Mouse (Mus musculus) heart, postnatal 0 days (tissue): Measurements from ENCODE around the gene 9930022D16Rik. TPM values are rescaled to one million over a fixed set of nuclear protein-coding genes. Genes with fewer than 3 reads are reported as not detected.

ENCODE experiments used
- ATAC-seq: fragments of 200-750 bp; cut with Nextera tagmentation; 2 replicates; pipeline ENCODE4 v1.8.0; 2017; ENCODE audit warnings: low read depth, moderate number of reproducible peaks, moderate library complexity; ENCODE audit not compliant: insufficient read depth
- DNase-seq: peaks from one replicate; pipeline ENCODE4 v3.0.0-alpha.2; 2016; ENCODE audit warnings: low spot score
- H3K27ac ChIP-seq: fragments of 300-500 bp; sonication (generic); 2 replicates; pipeline ENCODE4 v1.5.1; 2014; ENCODE audit warnings: low read depth, mild to moderate bottlenecking
- H3K27me3 ChIP-seq: fragments of 300-500 bp; sonication (generic); 2 replicates; pipeline ENCODE4 v1.6.1; 2014; ENCODE audit warnings: low read length, mixed read lengths; ENCODE audit not compliant: control insufficient read depth, insufficient read depth
- H3K36me3 ChIP-seq: fragments of 300-500 bp; sonication (generic); replicated peaks from 2 replicates; pipeline ENCODE4 v1.6.1; 2014; ENCODE audit warnings: low read length, mixed read lengths; ENCODE audit not compliant: control insufficient read depth, insufficient read depth
- H3K4me1 ChIP-seq: fragments of 300-500 bp; sonication (generic); 2 replicates; pipeline ENCODE4 v1.6.1; 2014; ENCODE audit warnings: antibody characterized with exemption; ENCODE audit not compliant: control insufficient read depth, insufficient read depth
- H3K4me2 ChIP-seq: fragments of 300-500 bp; sonication (generic); 2 replicates; pipeline ENCODE4 v1.6.1; 2014; ENCODE audit warnings: low read depth, mild to moderate bottlenecking, low read length, moderate library complexity
- H3K4me3 ChIP-seq: fragments of 300-500 bp; sonication (generic); 2 replicates; pipeline ENCODE4 v1.5.1; 2014; ENCODE audit warnings: low read depth, low read length
- H3K9ac ChIP-seq: fragments of 300-500 bp; sonication (generic); replicated peaks from 2 replicates; pipeline ENCODE4 v1.6.1; 2014; ENCODE audit warnings: low read depth, low read length, mixed read lengths
- H3K9me3 ChIP-seq: fragments of 300-500 bp; sonication (generic); replicated peaks from 2 replicates; pipeline ENCODE4 v1.6.1; 2016; ENCODE audit warnings: low read length; ENCODE audit not compliant: control insufficient read depth
- CTCF ChIP-seq: IDR thresholded peaks from 2 replicates; pipeline ENCODE4 v1.5.1; 2016; ENCODE audit warnings: antibody characterized with exemption, control low read depth, low read depth
- EP300 ChIP-seq: IDR thresholded peaks from 2 replicates; pipeline ENCODE4 v1.6.1; 2016; ENCODE audit warnings: antibody characterized with exemption, low read depth
- WGBS: fragments of 180-500 bp; shearing (Covaris S2); extraction: QIAGEN DNeasy Blood & Tissue Kit; methylation state at CpG from one replicate; pipeline ENCODE4 v1.1.7; 2014; 5-methylcytosine and 5-hydroxymethylcytosine counted together
- microRNA-seq: library from miRNA; unstranded; fragments of <30 nt; microRNA quantifications from one replicate; pipeline ENCODE4, GENCODE M21; 2016
- polyA plus RNA-seq: library from polyadenylated mRNA; unstranded; fragments of >200 nt; fragmentation: Nextera tagmentation; extraction: Ambion mirVana; gene quantifications from 2 replicates; pipeline ENCODE4 v1.2.1, GENCODE M21; 2015
- total RNA-seq: library from RNA; depleted of rRNA; stranded (reverse); fragments of >200 nt; gene quantifications from 2 replicates; pipeline ENCODE4 v1.2.3, GENCODE M21; 2014; ENCODE audit warnings: low replicate concordance; rRNA removed

The 9930022D16Rik gene
- total and polyA plus RNA-seq, 2 experiments from 2014 or later: not detected

- Histone ChIP-seq H3K4me1 (no peaks in the 10 kb centered on the region), H3K36me3 (peaks cover 49% of the 10 kb centered on the region), H3K4me2 (no peak overlapping the region), H3K9ac (no peak overlapping the region), H3K27me3 (no peaks in the 10 kb centered on the region), H3K9me3 (no peaks in the 10 kb centered on the region), H3K27ac (no peak overlapping the region), H3K4me3 (no peak overlapping the region)
- WGBS: 93% methylated on average over 5 of the region's 5 CpGs
- TF ChIP-seq EP300 (no peak), CTCF (no peak)
- ATAC-seq (no peak), DNase-seq (no peak)
Measured at GRCm38 (mm10) chr11:109456261-109456660, 42.5 kb downstream of the 9930022D16Rik start.

GRCm38 (mm10) chr11:109458165-109458564 lies 44.4 kb downstream of the 9930022D16Rik start:
- Histone ChIP-seq H3K27me3 (no peaks in the 10 kb centered on the region), H3K9ac (no peak overlapping the region), H3K9me3 (no peaks in the 10 kb centered on the region), H3K4me1 (no peaks in the 10 kb centered on the region), H3K4me2 (no peak overlapping the region), H3K36me3 (peaks cover 38% of the 10 kb centered on the region), H3K27ac (no peak overlapping the region), H3K4me3 (no peak overlapping the region)
- 96% methylated on average over 11 of the region's 11 CpGs for WGBS
- ATAC-seq (no peak), DNase-seq (no peak)
- TF ChIP-seq EP300 (no peak), CTCF (no peak)

DNA sequence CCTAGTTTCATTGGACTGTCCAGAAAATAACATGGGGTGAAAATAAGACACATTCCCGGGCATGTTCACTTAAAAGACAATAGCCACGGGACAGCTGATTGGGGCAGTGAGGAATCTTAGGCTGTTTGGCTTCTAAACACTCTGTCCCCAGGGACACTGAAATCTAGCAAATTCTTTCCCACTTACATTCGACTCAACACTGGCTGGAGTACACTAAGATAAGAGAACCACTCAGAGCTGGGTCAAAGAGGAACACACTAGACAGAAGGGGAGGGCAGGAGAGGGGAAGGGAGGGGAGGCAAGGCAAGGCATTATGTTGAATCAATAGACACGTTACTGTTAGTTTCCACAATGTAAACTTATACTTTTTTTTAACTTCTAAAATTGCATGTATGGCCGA lies 46.9 kb downstream of the 9930022D16Rik start:
- 9% methylated on average over 5 of the region's 5 CpGs for WGBS
- H3K4me1 ChIP-seq: no peaks in the 10 kb centered on the region
- peaks cover 21% of the 10 kb centered on the region; the same call in 1 of the 2 replicates for H3K36me3 ChIP-seq
- ATAC-seq (peak; percentile 99), DNase-seq (peak; percentile 92)
- H3K9me3 ChIP-seq: no peaks in the 10 kb centered on the region
- no peak overlapping the region for H3K4me3 ChIP-seq
- H3K9ac ChIP-seq: no peak overlapping the region
- H3K27me3 ChIP-seq: no peaks in the 10 kb centered on the region
- peak overlapping the region; percentile 59 for H3K27ac ChIP-seq
- TF ChIP-seq CTCF (no peak), EP300 (no peak)
- H3K4me2 ChIP-seq: no peak overlapping the region

- DNase-seq (no peak), ATAC-seq (no peak)
- Histone ChIP-seq H3K9me3 (no peaks in the 10 kb centered on the region), H3K4me3 (no peak overlapping the region), H3K36me3 (0 out of 2 replicates have a peak, but pooled peaks cover 3% of the 10 kb centered on the region), H3K4me1 (no peaks in the 10 kb centered on the region), H3K9ac (no peak overlapping the region), H3K4me2 (no peak overlapping the region), H3K27ac (no peak overlapping the region), H3K27me3 (no peaks in the 10 kb centered on the region)
- 83% methylated on average over 4 of the region's 4 CpGs for WGBS
- TF ChIP-seq EP300 (no peak), CTCF (no peak)
Measured at GRCm38 (mm10) chr11:109465068-109465467, 51.4 kb downstream of the 9930022D16Rik start.

DNA sequence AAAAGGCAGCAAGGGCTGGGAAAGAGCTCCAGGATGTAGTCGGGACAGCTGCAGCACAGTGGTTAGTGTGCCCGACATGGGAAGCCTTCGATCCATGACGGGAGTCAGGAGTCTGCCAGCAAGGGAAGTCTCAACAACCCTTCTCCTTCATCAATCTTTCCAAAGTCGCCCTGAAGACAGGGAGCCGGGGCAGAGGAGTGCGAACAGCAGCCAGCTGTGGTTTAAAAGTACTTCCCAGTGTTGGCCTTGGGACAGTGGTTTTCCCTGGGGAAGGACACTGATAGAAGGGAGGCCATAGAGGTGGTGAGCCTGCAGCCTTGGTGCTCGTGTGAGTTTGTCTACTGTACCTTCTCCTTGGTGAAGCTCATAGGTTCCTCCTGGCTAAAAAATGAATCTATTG lies 53.3 kb downstream of the 9930022D16Rik start:
- DNase-seq (no peak), ATAC-seq (no peak)
- no peaks in the 10 kb centered on the region for H3K4me1 ChIP-seq
- WGBS: 59% methylated on average over 8 of the region's 8 CpGs
- H3K36me3 ChIP-seq: 0 out of 2 replicates have a peak, but pooled peaks cover 3% of the 10 kb centered on the region
- H3K4me2 ChIP-seq: no peak overlapping the region
- H3K27ac ChIP-seq: no peak overlapping the region
- no peak for TF ChIP-seq EP300
- no peaks in the 10 kb centered on the region for H3K9me3 ChIP-seq
- H3K9ac ChIP-seq: no peak overlapping the region
- no peak overlapping the region for H3K4me3 ChIP-seq
- no peaks in the 10 kb centered on the region for H3K27me3 ChIP-seq

DNA sequence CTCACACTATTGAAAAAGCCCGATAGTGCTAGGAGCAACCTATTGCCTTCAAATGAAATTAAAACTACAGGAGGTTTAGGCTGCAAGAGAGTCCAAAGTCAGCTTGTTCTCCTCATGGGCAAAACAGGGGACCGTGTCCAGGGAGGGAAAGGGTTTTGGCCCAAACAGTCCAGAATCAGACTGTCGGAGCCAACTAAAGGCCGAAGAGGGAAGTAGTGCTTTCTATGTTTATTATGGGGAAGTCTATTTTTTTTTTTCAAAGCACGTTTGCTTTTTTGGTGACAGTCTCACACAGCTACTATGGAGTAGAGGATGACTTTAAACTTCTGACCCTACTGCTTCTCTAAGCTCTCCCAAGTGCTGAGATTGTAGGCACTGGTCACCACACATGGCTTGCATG lies 54.4 kb downstream of the 9930022D16Rik start:
- Histone ChIP-seq H3K27ac (no peak overlapping the region), H3K9ac (no peak overlapping the region), H3K27me3 (no peaks in the 10 kb centered on the region), H3K9me3 (no peaks in the 10 kb centered on the region), H3K4me1 (0 out of 2 replicates have a peak, but pooled peaks cover 3% of the 10 kb centered on the region), H3K4me2 (no peak overlapping the region), H3K4me3 (no peak overlapping the region), H3K36me3 (0 out of 2 replicates have a peak, but pooled peaks cover 2% of the 10 kb centered on the region)
- ATAC-seq (no peak), DNase-seq (no peak)
- TF ChIP-seq EP300: no peak
- TF ChIP-seq CTCF: no peak
- WGBS: 75% methylated on average over 5 of the region's 5 CpGs

Small RNA genes lying within 50 kb of the gene (microRNA-seq; reads per million reads assigned to microRNA genes)
- gene Gm25540: not detected

Other genes starting within 250 kb of the 9930022D16Rik start
- gene Rgs9, start 115.8 kb upstream of the 9930022D16Rik start, total RNA-seq: 0.62 and 0.80 TPM in 2 replicates
- 0.23 and 0.33 TPM in 2 replicates for gene Rgs9, start 115.8 kb upstream of the 9930022D16Rik start, polyA plus RNA-seq
- 42.3 and 42.7 TPM in 2 replicates for gene Gna13, start 51.1 kb upstream of the 9930022D16Rik start, total RNA-seq
- 25.5 and 28.0 TPM in 2 replicates for gene Gna13, start 51.1 kb upstream of the 9930022D16Rik start, polyA plus RNA-seq
- 36.9 and 65.6 TPM in 2 replicates for gene Amz2, start 12.0 kb downstream of the 9930022D16Rik start, total RNA-seq
- 33.7 and 36.2 TPM in 2 replicates for gene Amz2, start 12.0 kb downstream of the 9930022D16Rik start, polyA plus RNA-seq
- 4.3 and 5.9 TPM in 2 replicates for gene Arsg, start 59.5 kb downstream of the 9930022D16Rik start, total RNA-seq
- 3.8 and 4.3 TPM in 2 replicates for gene Arsg, start 59.5 kb downstream of the 9930022D16Rik start, polyA plus RNA-seq
- gene Slc16a6, start 59.7 kb downstream of the 9930022D16Rik start, total RNA-seq: 11.9 and 13.2 TPM in 2 replicates
- gene Slc16a6, start 59.7 kb downstream of the 9930022D16Rik start, polyA plus RNA-seq: 4.6 and 8.2 TPM in 2 replicates
- 40.8 and 53.2 TPM in 2 replicates for gene Wipi1, start 198.1 kb downstream of the 9930022D16Rik start, total RNA-seq
- 65.4 and 67.1 TPM in 2 replicates for gene Wipi1, start 198.1 kb downstream of the 9930022D16Rik start, polyA plus RNA-seq
- 163 and 237 TPM in 2 replicates for gene Prkar1a, start 235.5 kb downstream of the 9930022D16Rik start, total RNA-seq
- 483 and 530 TPM in 2 replicates for gene Prkar1a, start 235.5 kb downstream of the 9930022D16Rik start, polyA plus RNA-seq